14 mouse cellular contexts compared by ENCODE assay signal in the genomic region with DNA sequence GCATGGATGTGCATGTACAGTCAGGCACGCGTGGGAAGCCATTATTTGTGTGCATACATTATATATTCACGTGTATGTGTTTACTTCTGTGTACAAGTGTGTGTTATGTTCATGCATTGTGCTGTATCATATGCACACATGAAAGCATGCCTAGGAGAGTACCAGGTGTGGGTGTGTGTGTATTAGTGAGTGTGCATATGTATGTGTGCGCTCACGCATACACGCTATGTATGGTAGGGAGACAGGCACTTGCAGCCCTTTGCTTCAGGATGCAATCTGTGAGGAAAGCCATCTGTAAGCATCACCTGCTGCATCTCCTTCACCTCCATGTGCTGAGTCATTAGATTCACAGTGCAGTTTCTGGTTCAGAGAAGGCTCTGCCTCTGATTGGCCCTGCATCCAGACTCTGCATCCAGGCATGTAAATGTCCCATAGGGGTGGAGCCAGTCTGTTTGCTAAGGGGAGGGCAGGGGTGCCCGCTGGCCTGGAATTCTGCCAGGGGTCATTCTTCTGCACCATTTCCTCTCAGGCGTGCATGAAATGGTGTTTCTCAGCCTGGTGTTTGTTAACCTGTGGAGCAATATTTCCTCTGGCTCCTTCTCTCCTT. TPM values are rescaled to one million over a fixed set of nuclear protein-coding genes. Genes with fewer than 3 reads are reported as not detected.
DNase-seq lines count a peak whose midpoint lies in the region; ATAC-seq and TF ChIP-seq lines count a peak whose summit lies in the region.
"Had no signal": no experiment of that assay in that cellular context is flagged by ENCODE, and none has a peak within 500 bp of the region (broad histone marks: within the 10 kb centered on the region; RNA-seq: fewer than 3 reads in every experiment).

No protein-coding gene starts in this region.

- H3K9me3 ChIP-seq in midbrain, embryonic 11.5 days (ENCODE audit: control insufficient read depth, low read length) = peaks cover 10% of the 10 kb centered on the region; the same call in 1 of the 2 replicates
- H3K9me3 ChIP-seq in midbrain, embryonic 10.5 days (replicated peaks) = peaks cover 31% of the 10 kb centered on the region
- peaks cover 17% of the 10 kb centered on the region for H3K9me3 ChIP-seq in kidney, postnatal 0 days (replicated peaks; ENCODE audit: low read length)
- H3K9me3 ChIP-seq in heart, embryonic 10.5 days = peaks cover 26% of the 10 kb centered on the region

- peak; percentile 30 to 42 for DNase-seq in cerebellum, postnatal 14 days
- no peak for DNase-seq in cerebellum, adult 11 months
- DNase-seq in midbrain, embryonic 11.5 days (ENCODE audit: low spot score, missing footprints) = peak; percentile 66
- no peak for DNase-seq in midbrain, embryonic 10.5 days (ENCODE audit: low spot score)
- DNase-seq in kidney, postnatal 0 days (ENCODE audit: low spot score) = peak; percentile 18
- peak; percentile 91 for DNase-seq in retina, postnatal 1 day
- DNase-seq in heart, embryonic 10.5 days (ENCODE audit: low spot score) = no peak
- DNase-seq: cerebellum, adult 9-10 months; heart, postnatal 36 days; lung, postnatal 4 days; thymus, postnatal 25 days had no signal

- H3K9ac ChIP-seq in midbrain, embryonic 11.5 days (ENCODE audit: low read length) = no peak overlapping the region
- no peak overlapping the region for H3K9ac ChIP-seq in kidney, postnatal 0 days (ENCODE audit: low read depth, low read length)
- H3K9ac ChIP-seq: stomach, embryonic 15.5 days had no signal

- no peak overlapping the region for H3K4me2 ChIP-seq in midbrain, embryonic 11.5 days
- no peak overlapping the region for H3K4me2 ChIP-seq in kidney, postnatal 0 days (ENCODE audit: low read length)
- H3K4me2 ChIP-seq: stomach, embryonic 15.5 days had no signal

- peak; percentile 40; the same call in 1 of the 2 replicates for ATAC-seq in midbrain, embryonic 11.5 days (ENCODE audit: low FRiP score)
- no peak; the same call in 1 of the 2 replicates for ATAC-seq in kidney, postnatal 0 days (replicated peaks; ENCODE audit: low FRiP score, low read depth)
- no peak for ATAC-seq in granulocyte monocyte progenitor cell, adult 5-6 weeks (replicated peaks; ENCODE audit: poor library complexity, severe bottlenecking)
- ATAC-seq: Patski had no signal

- H3K4me1 ChIP-seq in midbrain, embryonic 11.5 days (ENCODE audit: control insufficient read depth, insufficient read depth, low read length) = no peaks in the 10 kb centered on the region
- H3K4me1 ChIP-seq in midbrain, embryonic 10.5 days = no peaks in the 10 kb centered on the region
- no peaks in the 10 kb centered on the region for H3K4me1 ChIP-seq in kidney, postnatal 0 days (replicated peaks; ENCODE audit: insufficient read depth, low read length)
- H3K4me1 ChIP-seq in heart, embryonic 10.5 days = no peaks in the 10 kb centered on the region
- H3K4me1 ChIP-seq: stomach, embryonic 15.5 days had no signal

- TF ChIP-seq CTCF in kidney, postnatal 0 days (IDR thresholded peaks at IDR 0.05; ENCODE audit: low read depth) = no peak

- 0 out of 2 replicates have a peak, but pooled peaks cover under 1% of the 10 kb centered on the region for H3K36me3 ChIP-seq in midbrain, embryonic 11.5 days (ENCODE audit: control insufficient read depth, insufficient read depth, low read length)
- H3K36me3 ChIP-seq in midbrain, embryonic 10.5 days = peaks cover 15% of the 10 kb centered on the region
- H3K36me3 ChIP-seq in kidney, postnatal 0 days (ENCODE audit: insufficient read depth, low read length) = no peaks in the 10 kb centered on the region
- no peaks in the 10 kb centered on the region for H3K36me3 ChIP-seq in heart, embryonic 10.5 days
- H3K36me3 ChIP-seq: stomach, embryonic 15.5 days had no signal

- no peak overlapping the region for H3K4me3 ChIP-seq in midbrain, embryonic 11.5 days (ENCODE audit: low read depth, low read length)
- no peak overlapping the region for H3K4me3 ChIP-seq in midbrain, embryonic 10.5 days
- H3K4me3 ChIP-seq in kidney, postnatal 0 days (replicated peaks; ENCODE audit: low read depth, low read length) = no peak overlapping the region
- H3K4me3 ChIP-seq in heart, embryonic 10.5 days = no peak overlapping the region
- H3K4me3 ChIP-seq: stomach, embryonic 15.5 days had no signal

- no peaks in the 10 kb centered on the region for H3K27me3 ChIP-seq in midbrain, embryonic 11.5 days (ENCODE audit: control insufficient read depth, insufficient read depth, low read length)
- no peaks in the 10 kb centered on the region for H3K27me3 ChIP-seq in midbrain, embryonic 10.5 days (ENCODE audit: low read depth, poor library complexity, severe bottlenecking)
- no peaks in the 10 kb centered on the region for H3K27me3 ChIP-seq in kidney, postnatal 0 days (ENCODE audit: insufficient read depth, low read length)
- H3K27me3 ChIP-seq in heart, embryonic 10.5 days (ENCODE audit: insufficient read depth, poor library complexity, severe bottlenecking) = no peaks in the 10 kb centered on the region
- H3K27me3 ChIP-seq: Patski; stomach, embryonic 15.5 days had no signal

- no peak overlapping the region for H3K27ac ChIP-seq in midbrain, embryonic 11.5 days (ENCODE audit: low read depth, low read length)
- H3K27ac ChIP-seq in midbrain, embryonic 10.5 days (replicated peaks) = no peak overlapping the region
- no peak overlapping the region for H3K27ac ChIP-seq in kidney, postnatal 0 days
- no peak overlapping the region for H3K27ac ChIP-seq in heart, embryonic 10.5 days
- H3K27ac ChIP-seq: stomach, embryonic 15.5 days had no signal

- WGBS in midbrain, embryonic 11.5 days = 87% methylated on average over 8 of the region's 8 CpGs
- WGBS in midbrain, embryonic 10.5 days = 91% methylated on average over 8 of the region's 8 CpGs
- 73% methylated on average over 8 of the region's 8 CpGs for WGBS in kidney, postnatal 0 days
- WGBS in heart, embryonic 10.5 days = 85% methylated on average over 8 of the region's 8 CpGs

RNA-seq across cellular contexts. Expression of a gene that starts 25.7 kb away (rescaled TPM):
- 6.8 and 8.5 TPM in 2 replicates for polyA plus RNA-seq in midbrain, embryonic 11.5 days (2014; fragmentation: Nextera tagmentation; extraction: Ambion mirVana)
- polyA plus RNA-seq in midbrain, embryonic 10.5 days (2016; fragmentation: Nextera tagmentation; extraction: Ambion mirVana) = 8.3 and 9.8 TPM in 2 replicates
- polyA plus RNA-seq in kidney, postnatal 0 days (2015; fragmentation: Nextera tagmentation; extraction: Ambion mirVana) = 10.7 and 11.5 TPM in 2 replicates
- not detected in 2 replicates for total RNA-seq in granulocyte monocyte progenitor cell, adult 5-6 weeks (2014; fragmentation: Nextera tagmentation)
- not detected in 2 replicates for total RNA-seq in granulocyte monocyte progenitor cell, adult 5-6 weeks (2017)
- polyA plus RNA-seq in heart, embryonic 10.5 days (2016; fragmentation: Nextera tagmentation; extraction: Ambion mirVana) = 0.41 and 0.99 TPM in 2 replicates
- polyA plus RNA-seq: Patski had no signal

Comparison
In these comparisons a context has a peak if more than half of its experiments do, and no peak if none do; other contexts are left out.
1. DNase-seq: peak in cerebellum, postnatal 14 days (2 of 2), midbrain, embryonic 11.5 days (single experiment), kidney, postnatal 0 days (single experiment) and retina, postnatal 1 day (single experiment); none in cerebellum, adult 11 months (single experiment), midbrain, embryonic 10.5 days (single experiment) and heart, embryonic 10.5 days (single experiment).